Mouse (Mus musculus) CH12.LX (cell line): ENCODE measurements at regions not wholly inside any gene's neighbourhood (a gene's known extent, or its start where the extent isn't known, plus 50 kb on each side); places are given as distances from the start of the nearest gene placed in this dataset.
A peak's percentile ranks its signal among the peaks of the same experiment; 100 is the strongest.

Experiments used
- DNase-seq: peaks from one replicate; pipeline ENCODE4 v3.0.0-alpha.2; 2013; ENCODE audit errors: extremely low read depth
- H3K27ac ChIP-seq: 2 replicates; pipeline ENCODE4 v1.5.1; 2012; ENCODE audit warnings: low read depth, mild to moderate bottlenecking, control low read depth, moderate library complexity; ENCODE audit not compliant: insufficient read depth
- H3K27me3 ChIP-seq: replicated peaks from 2 replicates; pipeline ENCODE3; 2012; ENCODE audit warnings: inconsistent platforms
- H3K36me3 ChIP-seq, 2 experiments: replicated peaks in 1 of 2; 2 replicates each; pipeline versions ENCODE3 to v1.6.1; 2012; ENCODE audit warnings: inconsistent platforms in 1 of 2, low read length in 1 of 2, mild to moderate bottlenecking in 1 of 2, mixed read lengths in 1 of 2, moderate library complexity in 1 of 2; ENCODE audit not compliant: control insufficient read depth in 1 of 2, insufficient read depth in 1 of 2
- H3K4me1 ChIP-seq, 2 experiments: 2 replicates each; pipeline ENCODE4 v1.6.1; 2012; ENCODE audit warnings: inconsistent platforms in 1 of 2, moderate library complexity in 1 of 2; ENCODE audit not compliant: insufficient read depth in 2 of 2, control insufficient read depth in 1 of 2
- H3K4me2 ChIP-seq: 2 replicates; pipeline ENCODE4 v1.6.1; 2012; ENCODE audit warnings: low read depth, mild to moderate bottlenecking, control low read depth; ENCODE audit not compliant: poor library complexity, insufficient read depth, severe bottlenecking
- H3K4me3 ChIP-seq, 3 experiments: fragments of 150-350 bp in 1 of 3; sonication (generic) in 1 of 3; replicated peaks in 1 of 3; 2 replicates each; pipeline versions ENCODE3 to v1.5.1; 2011 to 2012; ENCODE audit warnings: low read depth in 2 of 3, low read length in 2 of 3, mild to moderate bottlenecking in 2 of 3, moderate library complexity in 2 of 3, control low read depth in 1 of 3, improper control_type of control experiment in 1 of 3, inconsistent platforms in 1 of 3, mixed read lengths in 1 of 3; ENCODE audit not compliant: poor library complexity in 1 of 3
- H3K79me2 ChIP-seq: replicated peaks from 2 replicates; pipeline ENCODE4 v1.6.1; 2012; ENCODE audit warnings: mild to moderate bottlenecking, moderate library complexity; ENCODE audit not compliant: control insufficient read depth, poor library complexity, insufficient read depth, severe bottlenecking; ENCODE audit errors: extremely low read depth
- H3K9ac ChIP-seq: 2 replicates; pipeline ENCODE4 v1.6.1; 2012; ENCODE audit warnings: low read depth, mild to moderate bottlenecking, control low read depth, moderate library complexity; ENCODE audit not compliant: insufficient read depth
- H3K9me3 ChIP-seq: replicated peaks from 2 replicates; pipeline ENCODE3; 2012; ENCODE audit warnings: low read length, inconsistent platforms, mixed read lengths
- CHD2 ChIP-seq: IDR thresholded peaks from 2 replicates; pipeline ENCODE4 v1.6.1; 2011; ENCODE audit warnings: low read length, improper control_type of control experiment
- E2F4 ChIP-seq: IDR thresholded peaks from 2 replicates; pipeline ENCODE4 v1.6.1; 2011; ENCODE audit warnings: low read depth, low read length, improper control_type of control experiment; ENCODE audit not compliant: insufficient replicate concordance
- ELF1 ChIP-seq: IDR thresholded peaks from 2 replicates; pipeline ENCODE4 v1.6.1; 2014; ENCODE audit warnings: low read depth, mild to moderate bottlenecking, inconsistent platforms, low read length, improper control_type of control experiment
- EP300 ChIP-seq: IDR thresholded peaks from 2 replicates; pipeline ENCODE4 v1.6.1; 2011; ENCODE audit warnings: low read length, improper control_type of control experiment
- ETS1 ChIP-seq: conservative IDR thresholded peaks from 2 replicates; pipeline ENCODE4 v1.6.1; 2012; ENCODE audit warnings: low read depth, mild to moderate bottlenecking, inconsistent platforms, low read length, improper control_type of control experiment, moderate library complexity
- HCFC1 ChIP-seq: IDR thresholded peaks from 2 replicates; pipeline ENCODE4 v1.6.1; 2012; ENCODE audit warnings: low read depth, mild to moderate bottlenecking, inconsistent platforms, low read length, improper control_type of control experiment
- IRF4 ChIP-seq: IDR thresholded peaks from 2 replicates; pipeline ENCODE4 v1.6.1; 2014; ENCODE audit warnings: low read depth, mild to moderate bottlenecking, inconsistent platforms, low read length, improper control_type of control experiment
- JUN ChIP-seq: IDR thresholded peaks from 2 replicates; pipeline ENCODE4 v1.6.1; 2011; ENCODE audit warnings: low read depth, mild to moderate bottlenecking, low read length, improper control_type of control experiment, moderate library complexity; ENCODE audit not compliant: insufficient read depth
- JUND ChIP-seq: conservative IDR thresholded peaks from 2 replicates; pipeline ENCODE4 v1.6.1; 2011; ENCODE audit warnings: low read depth, low read length, improper control_type of control experiment
- MAFK ChIP-seq: IDR thresholded peaks from 2 replicates; pipeline ENCODE4 v1.6.1; 2011; ENCODE audit warnings: low read length, improper control_type of control experiment; ENCODE audit not compliant: insufficient replicate concordance
- MAX ChIP-seq: IDR thresholded peaks from 2 replicates; pipeline ENCODE4 v1.6.1; 2011; ENCODE audit warnings: low read length, improper control_type of control experiment
- MAZ ChIP-seq: IDR thresholded peaks from 2 replicates; pipeline ENCODE4 v1.6.1; 2012; ENCODE audit warnings: low read depth, mild to moderate bottlenecking, inconsistent platforms, low read length, improper control_type of control experiment, moderate library complexity
- MEF2A ChIP-seq: IDR thresholded peaks from 2 replicates; pipeline ENCODE4 v1.6.1; 2014; ENCODE audit warnings: low read depth, mild to moderate bottlenecking, inconsistent platforms, low read length, improper control_type of control experiment, borderline replicate concordance
- MXI1 ChIP-seq: IDR thresholded peaks from 2 replicates; pipeline ENCODE4 v1.6.1; 2011; ENCODE audit warnings: mild to moderate bottlenecking, low read depth, low read length, improper control_type of control experiment
- MYC ChIP-seq: IDR thresholded peaks from 2 replicates; pipeline ENCODE4 v1.6.1; 2011; ENCODE audit warnings: low read depth, mild to moderate bottlenecking, improper control_type of control experiment, low read length
- NELFE ChIP-seq: IDR thresholded peaks from 2 replicates; pipeline ENCODE4 v1.6.1; 2011; ENCODE audit warnings: low read depth, low read length, improper control_type of control experiment
- NRF1 ChIP-seq: IDR thresholded peaks from 2 replicates; pipeline ENCODE4 v1.6.1; 2014; ENCODE audit warnings: low read depth, mild to moderate bottlenecking, inconsistent platforms, low read length, improper control_type of control experiment, moderate library complexity
- PAX5 ChIP-seq: IDR thresholded peaks from 2 replicates; pipeline ENCODE4 v1.6.1; 2012; ENCODE audit warnings: low read length, inconsistent platforms, mixed read lengths
- POLR2A ChIP-seq: IDR thresholded peaks from 2 replicates; pipeline ENCODE4 v1.6.1; 2011; ENCODE audit warnings: low read depth, mild to moderate bottlenecking, improper control_type of control experiment, low read length
- RAD21 ChIP-seq: IDR thresholded peaks from 2 replicates; pipeline ENCODE4 v1.6.1; 2011; ENCODE audit warnings: low read depth, mild to moderate bottlenecking, low read length, improper control_type of control experiment, moderate library complexity
- RCOR1 ChIP-seq: conservative IDR thresholded peaks from 2 replicates; pipeline ENCODE4 v1.6.1; 2012; ENCODE audit warnings: low read depth, mild to moderate bottlenecking, inconsistent platforms, low read length, improper control_type of control experiment
- SIN3A ChIP-seq: IDR thresholded peaks from 2 replicates; pipeline ENCODE4 v1.6.1; 2012; ENCODE audit warnings: low read length, improper control_type of control experiment, inconsistent platforms
- TBP ChIP-seq: conservative IDR thresholded peaks from 2 replicates; pipeline ENCODE4 v1.6.1; 2011; ENCODE audit warnings: low read depth, low read length, improper control_type of control experiment
- TCF12 ChIP-seq: IDR thresholded peaks from 2 replicates; pipeline ENCODE4 v1.6.1; 2014; ENCODE audit warnings: low read depth, mild to moderate bottlenecking, inconsistent platforms, low read length, improper control_type of control experiment
- USF1 ChIP-seq: IDR thresholded peaks from 2 replicates; pipeline ENCODE4 v1.6.1; 2014; ENCODE audit warnings: low read depth, mild to moderate bottlenecking, inconsistent platforms, low read length, improper control_type of control experiment
- USF2 ChIP-seq: conservative IDR thresholded peaks from 2 replicates; pipeline ENCODE4 v1.6.1; 2011; ENCODE audit warnings: low read depth, low read length, improper control_type of control experiment
- ZC3H11A ChIP-seq: IDR thresholded peaks from 2 replicates; pipeline ENCODE4 v1.6.1; 2012; ENCODE audit warnings: low read depth, mild to moderate bottlenecking, inconsistent platforms, low read length, improper control_type of control experiment
- ZKSCAN1 ChIP-seq: IDR thresholded peaks from 2 replicates; pipeline ENCODE4 v1.6.1; 2012; ENCODE audit warnings: low read depth, inconsistent platforms, low read length, improper control_type of control experiment, borderline replicate concordance
- ZMIZ1 ChIP-seq: IDR thresholded peaks from 2 replicates; pipeline ENCODE4 v1.6.1; 2012; ENCODE audit warnings: low read depth, mild to moderate bottlenecking, inconsistent platforms, low read length, improper control_type of control experiment
- dilution Hi-C: fragments of 300-500 bp; cut with MboI; formaldehyde crosslinking; loops from 2 replicates; pipeline ENCODE4 v1.14.3; 2020; ENCODE audit warnings: low sequenced_read_pairs; ENCODE audit not compliant: extremely low pct_unique_long_range_greater_than_20kb, extremely low pct_ligation_motif_present
- in situ Hi-C: fragments of 300-500 bp; cut with MboI; formaldehyde crosslinking; loops from 3 replicates; pipeline ENCODE4 v1.14.3; 2019; ENCODE audit warnings: low sequenced_read_pairs, low pct_ligation_motif_present, low pct_unique_long_range_greater_than_20kb, mixed read lengths

- Histone ChIP-seq H3K9ac (peak overlapping the region; percentile 40; the same call in 1 of the 2 replicates), H3K4me3 (peak overlapping the region in 2 of 3 experiments; percentile 11 to 38), H3K9me3 (peaks cover 2% of the 10 kb centered on the region), H3K4me2 (peak overlapping the region; percentile 69), H3K4me1 (peaks cover 20 to 43% of the 10 kb centered on the region in 2 experiments), H3K27ac (peak overlapping the region; percentile 72), H3K27me3 (no peaks in the 10 kb centered on the region), H3K79me2 (no peaks in the 10 kb centered on the region), H3K36me3 (peaks cover 0 to 5% of the 10 kb centered on the region in 2 experiments)
- in situ Hi-C loops: no loop called here
- peak; percentile 70 for DNase-seq
- dilution Hi-C loops: no loop called here
- no peak for TF ChIP-seq TBP
- TF ChIP-seq EP300: peak; percentile 39; the same call in 1 of the 2 replicates
- TF ChIP-seq USF1: no peak
- peak; percentile 79; the same call in 1 of the 2 replicates for TF ChIP-seq MAZ
- 0 out of 2 replicates have a peak, but pooled peaks have one; percentile 14 for TF ChIP-seq SIN3A
- TF ChIP-seq RCOR1: 0 out of 2 replicates have a peak, but pooled peaks have one; percentile 9
- no peak for TF ChIP-seq JUND
- peak; percentile 14; the same call in 1 of the 2 replicates for TF ChIP-seq MEF2A
- TF ChIP-seq MAFK: peak; percentile 92
- TF ChIP-seq NELFE: no peak
- peak; percentile 32 for TF ChIP-seq ETS1
- peak; percentile 33; the same call in 1 of the 2 replicates for TF ChIP-seq IRF4
- TF ChIP-seq MXI1: no peak
- TF ChIP-seq USF2: no peak
Measured at GRCm38 (mm10) chr17:88175951-88176623, 111.0 kb upstream of the Fbxo11 start.

GRCm38 (mm10) chr17:88190735-88191134, 125.6 kb upstream of the Fbxo11 start:
- Histone ChIP-seq H3K9ac (peak overlapping the region; percentile 68), H3K4me1 (peaks cover 14 to 37% of the 10 kb centered on the region in 2 experiments; a peak in 3 of 4 replicates), H3K4me3 (peak overlapping the region in 1 of 3 experiments; percentile 80), H3K27ac (peak overlapping the region; percentile 100), H3K36me3 (peaks cover 0 to 14% of the 10 kb centered on the region in 2 experiments), H3K27me3 (no peaks in the 10 kb centered on the region), H3K79me2 (peaks cover 26% of the 10 kb centered on the region), H3K9me3 (no peaks in the 10 kb centered on the region), H3K4me2 (peak overlapping the region; percentile 76)
- dilution Hi-C loops: no loop called here
- DNase-seq: peak; percentile 97
- in situ Hi-C loops: no loop called here
- TF ChIP-seq EP300: peak; percentile 94
- TF ChIP-seq NRF1: peak; percentile 71
- TF ChIP-seq JUN: peak; percentile 81
- no peak for TF ChIP-seq PAX5
- TF ChIP-seq ETS1: peak; percentile 91
- peak; percentile 54; the same call in 1 of the 2 replicates for TF ChIP-seq NELFE
- no peak for TF ChIP-seq E2F4
- peak; percentile 60 for TF ChIP-seq JUND
- TF ChIP-seq USF1: peak; percentile 60
- TF ChIP-seq MYC: peak; percentile 91
- TF ChIP-seq ZMIZ1: no peak
- TF ChIP-seq HCFC1: peak; percentile 52
- TF ChIP-seq USF2: peak; percentile 53; the same call in 1 of the 2 replicates
- TF ChIP-seq RAD21: no peak; the same call in 1 of the 2 replicates
- TF ChIP-seq CHD2: peak; percentile 77; the same call in 1 of the 2 replicates
- TF ChIP-seq MAX: peak; percentile 89
- peak; percentile 96 for TF ChIP-seq TCF12
- no peak for TF ChIP-seq RCOR1
- peak; percentile 82 for TF ChIP-seq POLR2A
- no peak for TF ChIP-seq ZC3H11A
- peak; percentile 83 for TF ChIP-seq MEF2A
- no peak for TF ChIP-seq ZKSCAN1
- peak; percentile 89 for TF ChIP-seq TBP
- peak; percentile 76 for TF ChIP-seq ELF1
- peak; percentile 81 for TF ChIP-seq SIN3A
